Mouse (Mus musculus) retina, embryonic 14.5 days (tissue): ENCODE measurements around the gene Gins3.

Experiments
- DNase-seq: peaks from one replicate; pipeline ENCODE4 v3.0.0-alpha.2; 2015; ENCODE audit warnings: low spot score

The Gins3 gene

DNA sequence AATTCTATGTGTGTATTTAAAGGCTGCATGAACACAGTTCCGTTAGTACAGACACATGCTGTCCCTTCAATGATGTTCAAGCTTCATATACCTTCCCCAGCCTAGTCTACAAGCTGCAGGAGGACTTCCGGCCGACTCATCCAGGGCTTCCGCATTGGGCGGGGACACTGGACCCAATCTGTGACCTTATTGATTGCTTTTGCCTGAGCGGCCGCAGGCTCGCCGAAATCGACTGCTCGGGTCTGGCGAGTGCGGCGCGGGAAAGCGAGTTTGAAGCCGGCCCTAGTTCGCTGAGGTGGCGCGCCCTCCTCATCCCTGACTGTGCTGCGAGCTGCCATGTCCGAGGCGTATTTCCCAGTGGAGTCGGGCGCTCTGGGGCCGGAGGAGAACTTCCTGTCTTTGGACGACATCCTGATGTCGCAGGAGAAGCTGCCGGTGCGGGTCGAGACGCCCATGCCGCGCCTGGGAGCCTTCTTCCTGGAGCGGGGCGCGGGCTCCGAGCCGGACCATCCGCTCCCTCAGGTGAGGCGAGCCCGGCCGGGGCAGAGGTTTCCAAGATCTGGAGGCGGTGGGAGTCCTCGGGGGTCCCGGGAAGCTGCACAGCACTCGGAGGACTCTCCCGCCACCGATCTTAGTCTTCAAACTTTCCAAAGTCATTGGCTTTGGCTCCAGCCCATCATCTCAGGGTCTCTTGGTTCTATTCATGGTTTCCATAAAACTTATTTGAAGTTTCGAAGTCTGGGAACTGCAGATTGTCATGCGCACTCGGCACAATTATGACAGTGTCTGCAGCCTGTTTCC is at the start of gene Gins3:
TSS of gene Gins3 (plus strand) at position 192 of the 801 bp plus-strand sequence.
- peak; percentile 95 for DNase-seq

DNA sequence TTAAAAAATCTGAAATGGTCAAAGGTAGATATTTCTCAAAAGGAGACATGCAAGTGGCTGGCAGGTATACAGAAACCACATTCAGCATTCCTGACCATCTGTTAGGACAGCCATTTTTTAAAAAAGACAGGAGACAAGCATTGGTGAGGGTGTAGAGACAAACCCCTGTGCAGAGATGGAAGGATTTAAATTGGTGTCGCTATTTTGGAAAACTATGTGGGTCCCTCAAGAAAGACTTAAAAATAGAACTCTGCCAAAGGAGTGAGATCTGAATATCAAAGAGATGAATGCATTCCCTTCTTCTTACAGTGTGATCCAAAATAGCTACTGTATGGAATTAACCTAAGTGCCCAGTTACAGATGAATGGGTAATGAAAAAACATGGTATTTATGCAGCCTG is 45.9 kb upstream of the Gins3 start:
- no peak for DNase-seq

DNA sequence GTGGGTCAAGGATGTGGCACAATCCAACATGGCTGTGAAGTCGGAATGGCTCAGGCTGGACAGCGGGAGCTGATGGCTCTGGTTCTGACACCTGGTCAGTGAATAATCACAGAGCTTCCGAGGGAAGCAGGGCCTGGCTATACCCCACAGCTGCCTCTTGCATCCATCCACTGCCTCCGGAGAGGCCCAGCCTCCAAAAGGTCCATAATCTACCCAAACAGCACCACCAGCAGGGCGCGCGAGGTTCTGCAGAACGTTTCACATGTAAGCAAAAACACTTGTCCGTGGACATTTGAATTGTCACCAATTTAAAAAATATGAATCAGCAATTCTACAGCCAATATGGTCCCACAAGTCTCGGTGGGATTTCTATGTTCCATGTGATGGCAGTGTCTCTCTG is 44.0 kb upstream of the Gins3 start:
- DNase-seq: no peak

GRCm38 (mm10) chr8:95590539-95590938 is 42.7 kb upstream of the Gins3 start:
- DNase-seq: no peak

GRCm38 (mm10) chr8:95592131-95592780 is 41.0 kb upstream of the Gins3 start:
- no peak for DNase-seq

GRCm38 (mm10) chr8:95593439-95594393 is 39.5 kb upstream of the Gins3 start:
- DNase-seq: no peak

DNA sequence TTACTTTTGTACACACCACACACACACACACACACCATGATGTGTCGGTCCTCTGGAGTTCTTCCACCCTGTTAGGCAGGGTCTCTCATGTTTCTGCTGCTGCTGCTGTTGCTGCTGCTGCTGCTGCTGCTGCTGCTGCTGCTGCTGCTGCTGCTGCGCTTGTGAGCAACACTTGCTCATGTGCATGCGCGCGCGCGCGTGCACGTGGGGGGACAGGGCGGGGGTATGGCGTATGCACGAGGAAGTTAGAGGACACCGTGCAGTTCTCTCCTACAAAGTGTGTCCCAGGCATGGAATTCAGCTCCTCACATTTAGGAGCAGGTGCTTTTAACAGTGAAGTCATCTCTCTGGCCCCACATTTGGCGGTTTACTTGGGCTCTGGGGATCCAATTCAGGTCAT is 38.1 kb upstream of the Gins3 start:
- no peak for DNase-seq

DNA sequence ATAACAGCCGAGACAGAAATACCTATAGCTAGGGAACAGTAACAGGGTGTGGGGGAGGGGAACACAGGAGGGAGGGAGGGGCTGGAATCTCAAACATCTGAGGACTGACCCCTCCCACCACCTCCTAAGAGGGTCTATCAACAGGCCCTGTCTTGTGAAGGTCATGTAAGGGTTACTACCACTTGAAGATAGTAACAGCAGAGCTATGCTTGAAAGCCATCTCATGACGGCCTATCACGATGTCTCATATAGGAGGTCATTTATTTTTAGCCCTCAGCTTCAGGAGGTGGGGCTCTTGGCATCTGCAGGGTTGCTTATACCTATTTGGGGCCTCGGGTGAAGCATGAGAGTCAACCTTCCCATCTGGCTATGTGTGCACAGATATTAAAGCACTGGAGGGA is 36.4 kb upstream of the Gins3 start:
- no peak for DNase-seq

DNA sequence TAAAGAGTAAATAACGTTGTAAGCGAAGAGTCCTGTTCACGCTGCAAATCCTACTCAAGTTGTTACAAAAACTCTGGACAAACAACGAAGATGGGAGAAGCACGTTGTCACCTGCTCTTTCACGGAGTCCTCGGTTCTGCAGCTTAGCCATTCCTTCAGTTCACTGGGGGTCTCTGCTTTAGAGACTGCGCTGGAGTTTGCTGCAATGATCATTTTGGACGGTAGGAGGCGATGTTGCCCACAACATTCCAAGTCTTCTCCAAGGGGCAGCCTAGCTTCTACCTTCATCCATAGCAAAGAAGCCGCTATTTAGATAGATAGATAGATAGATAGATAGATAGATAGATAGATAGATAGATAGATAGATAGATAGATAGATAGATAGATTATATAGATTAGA is 33.4 kb upstream of the Gins3 start:
- DNase-seq: peak; percentile 94

- DNase-seq: no peak
Measured at GRCm38 (mm10) chr8:95601306-95601705, 31.9 kb upstream of the Gins3 start.

- DNase-seq: no peak
Measured at GRCm38 (mm10) chr8:95602168-95602567, 31.1 kb upstream of the Gins3 start.

GRCm38 (mm10) chr8:95606509-95606908 is 26.7 kb upstream of the Gins3 start:
- peak; percentile 57 for DNase-seq

DNA sequence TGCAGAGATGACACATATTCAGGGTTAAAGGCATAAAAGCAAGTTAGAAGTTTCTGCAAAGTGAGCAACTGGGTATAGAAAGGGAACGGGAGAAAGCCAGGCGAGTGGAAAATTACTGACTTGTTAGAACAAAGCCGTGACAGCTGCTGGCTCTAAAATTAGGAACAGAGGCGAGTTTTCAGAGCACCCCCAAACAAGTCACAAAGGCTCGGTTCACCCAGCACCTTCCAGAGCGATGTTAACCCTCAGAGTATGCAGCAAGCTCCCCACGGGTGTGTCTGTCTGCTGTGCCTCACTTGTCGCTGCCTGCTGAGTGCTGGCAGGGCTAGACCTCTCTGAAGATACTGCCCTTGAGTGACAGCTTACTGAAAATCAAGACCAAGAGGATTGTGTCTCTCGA is 26.0 kb upstream of the Gins3 start:
- DNase-seq: no peak

- no peak for DNase-seq
Measured at GRCm38 (mm10) chr8:95609406-95609805, 23.8 kb upstream of the Gins3 start.

DNA sequence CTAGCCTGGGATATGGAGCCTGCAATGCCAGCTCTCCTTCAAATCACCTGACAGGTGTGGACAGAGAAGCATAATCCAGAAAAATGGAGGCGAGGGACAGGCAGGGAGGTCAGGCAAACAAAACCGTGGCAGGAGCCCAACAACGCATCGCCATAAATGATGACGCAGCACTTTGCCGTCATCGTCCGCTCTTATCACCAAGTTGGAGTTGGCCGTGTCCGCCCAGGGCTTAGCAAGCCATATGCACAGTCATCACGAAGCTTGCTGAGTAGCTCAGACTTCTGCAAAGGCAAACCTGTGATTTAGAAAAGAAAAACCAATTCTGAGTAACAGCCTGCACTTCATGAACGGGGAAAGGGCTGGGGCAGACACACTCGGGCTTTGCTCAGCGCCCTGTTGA is 22.5 kb upstream of the Gins3 start:
- no peak for DNase-seq

GRCm38 (mm10) chr8:95611769-95612168 is 21.5 kb upstream of the Gins3 start:
- no peak for DNase-seq

GRCm38 (mm10) chr8:95616383-95616782 is 16.9 kb upstream of the Gins3 start:
- no peak for DNase-seq

DNA sequence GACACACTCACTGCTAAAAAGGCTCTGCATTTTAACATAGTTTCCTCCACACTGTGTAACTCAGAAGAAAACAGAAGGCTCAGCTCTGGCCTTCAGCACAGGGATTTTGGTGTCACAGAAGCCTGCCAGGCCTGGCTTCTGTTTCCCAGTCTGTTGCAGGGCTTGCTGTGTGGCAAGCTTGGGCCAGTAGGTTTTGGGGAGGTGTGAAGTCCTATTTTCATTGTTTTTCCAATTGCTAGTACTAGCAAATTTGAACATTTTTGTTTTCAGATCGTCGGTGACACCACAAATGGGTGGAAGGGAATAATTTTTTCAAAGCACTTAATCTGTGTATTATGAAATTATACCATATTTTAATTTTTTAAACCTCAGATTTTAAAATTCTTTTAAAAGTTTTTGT is 13.2 kb upstream of the Gins3 start:
- DNase-seq: no peak

- no peak for DNase-seq
Measured at GRCm38 (mm10) chr8:95624833-95625232, 8.4 kb upstream of the Gins3 start.

- no peak for DNase-seq
Measured at GRCm38 (mm10) chr8:95632840-95633239, 413 bp upstream of the Gins3 start.

- no peak for DNase-seq
Measured at GRCm38 (mm10) chr8:95634063-95634340, 749 bp downstream of the Gins3 start.

GRCm38 (mm10) chr8:95644942-95645341 is 11.7 kb downstream of the Gins3 start:
- DNase-seq: no peak

- no peak for DNase-seq
Measured at GRCm38 (mm10) chr8:95648251-95648650, 15.0 kb downstream of the Gins3 start.
